Mouse (Mus musculus): ENCODE measurements around the gene Zbtb3. TPM values are rescaled to one million over a fixed set of nuclear protein-coding genes. Genes with fewer than 3 reads are reported as not detected.
A peak's percentile ranks its signal among the peaks of the same experiment; 100 is the strongest.
"Not testable (repeated sequence)": the region's sequence is repeated elsewhere in the genome, so short reads cannot be mapped to it uniquely, and the experiment has no call there.

Zbtb3 gene
- polyA plus RNA-seq, 1 experiment: 1.8 TPM

- no peak for DNase-seq (ENCODE audit: low read depth, low spot score)
These were observed 3.4 kb upstream of the Zbtb3 start for GRCm38 (mm10) chr19:8798947-8799315.

GRCm38 (mm10) chr19:8803204-8803780, 937 bp downstream of the Zbtb3 start:
- WGBS: 87% methylated on average over 9 of the region's 9 CpGs
- DNase-seq (ENCODE audit: low read depth, low spot score): no peak

GRCm38 (mm10) chr19:8803879-8804660, 1.7 kb downstream of the Zbtb3 start:
- WGBS: 88% methylated on average over 11 of the region's 11 CpGs
- DNase-seq (ENCODE audit: low read depth, low spot score): no peak

- 90% methylated on average over 5 of the region's 5 CpGs for WGBS
- no peak for DNase-seq (ENCODE audit: low read depth, low spot score)
These were observed 4.5 kb downstream of the Zbtb3 start for GRCm38 (mm10) chr19:8806810-8807209.

GRCm38 (mm10) chr19:8815812-8816211, 13.5 kb downstream of the Zbtb3 start:
- 67% methylated on average over 11 of the region's 11 CpGs for WGBS
- DNase-seq (ENCODE audit: low read depth, low spot score): no peak

GRCm38 (mm10) chr19:8817001-8817400, 14.6 kb downstream of the Zbtb3 start:
- WGBS: 66% methylated on average over 3 of the region's 3 CpGs
- DNase-seq (ENCODE audit: low read depth, low spot score): no peak

- 5% methylated on average over 14 of the region's 14 CpGs for WGBS
- no peak for DNase-seq (ENCODE audit: low read depth, low spot score)
These were observed 16.0 kb downstream of the Zbtb3 start for GRCm38 (mm10) chr19:8818301-8818798.

- under 1% methylated on average over 33 of the region's 33 CpGs for WGBS
- peak; percentile 95 for DNase-seq (ENCODE audit: low read depth, low spot score)
These were observed 16.6 kb downstream of the Zbtb3 start, which contains the start of gene Ttc9c for GRCm38 (mm10) chr19:8818801-8819595. Ttc9c (minus strand) TSS chr19:8819333.

GRCm38 (mm10) chr19:8819596-8820423, 17.5 kb downstream of the Zbtb3 start, which contains the start of gene Hnrnpul2:
Hnrnpul2 (plus strand) TSS chr19:8820010.
- DNase-seq (ENCODE audit: low read depth, low spot score): peak; percentile 94
- under 1% methylated on average over 83 of the region's 83 CpGs for WGBS

- no peak for DNase-seq (ENCODE audit: low read depth, low spot score)
- 1% methylated on average over 48 of the region's 48 CpGs for WGBS
These were observed 18.1 kb downstream of the Zbtb3 start for GRCm38 (mm10) chr19:8820424-8820956.

GRCm38 (mm10) chr19:8821146-8821545, 18.8 kb downstream of the Zbtb3 start:
- DNase-seq (ENCODE audit: low read depth, low spot score): no peak
- under 1% methylated on average over 7 of the region's 7 CpGs for WGBS

- no peak for DNase-seq (ENCODE audit: low read depth, low spot score)
- WGBS: 36% methylated on average over 8 of the region's 8 CpGs
These were observed 20.3 kb downstream of the Zbtb3 start for GRCm38 (mm10) chr19:8822696-8823095.

GRCm38 (mm10) chr19:8829660-8830059, 27.3 kb downstream of the Zbtb3 start, which contains the start of gene AC129217.1:
AC129217.1 (plus strand) TSS chr19:8829773.
- DNase-seq (ENCODE audit: low read depth, low spot score): no peak
- 81% methylated on average over 8 of the region's 8 CpGs for WGBS

- no peak for DNase-seq (ENCODE audit: low read depth, low spot score)
- WGBS: 91% methylated on average over 8 of the region's 8 CpGs
These were observed 28.3 kb downstream of the Zbtb3 start for GRCm38 (mm10) chr19:8830664-8831063.

- 85% methylated on average over 11 of the region's 11 CpGs for WGBS
- no peak for DNase-seq (ENCODE audit: low read depth, low spot score)
These were observed 28.9 kb downstream of the Zbtb3 start for GRCm38 (mm10) chr19:8831262-8831661.

- no peak for DNase-seq (ENCODE audit: low read depth, low spot score)
- WGBS: 85% methylated on average over 4 of the region's 4 CpGs
These were observed 30.6 kb downstream of the Zbtb3 start for GRCm38 (mm10) chr19:8832971-8833370.

- WGBS: 95% methylated on average over 10 of the region's 10 CpGs
- DNase-seq (ENCODE audit: low read depth, low spot score): not testable (repeated sequence)
These were observed 34.0 kb downstream of the Zbtb3 start for GRCm38 (mm10) chr19:8836327-8836726.

- WGBS: 1% methylated on average over 38 of the region's 38 CpGs
- DNase-seq (ENCODE audit: low read depth, low spot score): no peak
These were observed 35.0 kb downstream of the Zbtb3 start, which contains the start of gene Bscl2 for GRCm38 (mm10) chr19:8837251-8837791. Bscl2 (plus strand) TSS chr19:8837467.
